Mouse (Mus musculus) hindbrain, embryonic 16.5 days (tissue): ENCODE measurements at regions not wholly inside any gene's neighbourhood (a gene's known extent, or its start where the extent isn't known, plus 50 kb on each side); places are given as distances from the start of the nearest gene placed in this dataset.

Experiments
- ATAC-seq: fragments of 200-750 bp; cut with Nextera tagmentation; 2 replicates; pipeline ENCODE4 v1.8.0; 2017; ENCODE audit warnings: moderate TSS enrichment, moderate library complexity
- H3K27ac ChIP-seq: fragments of 300-500 bp; sonication (generic); 2 replicates; pipeline ENCODE4 v1.5.1; 2014; ENCODE audit warnings: low read depth, mild to moderate bottlenecking, control low read depth, low read length, moderate library complexity
- H3K27me3 ChIP-seq: fragments of 300-500 bp; sonication (generic); replicated peaks from 2 replicates; pipeline ENCODE4 v1.6.1; 2014; ENCODE audit warnings: low read length; ENCODE audit not compliant: control insufficient read depth, insufficient read depth
- H3K36me3 ChIP-seq: fragments of 300-500 bp; sonication (generic); 2 replicates; pipeline ENCODE4 v1.6.1; 2014; ENCODE audit warnings: mild to moderate bottlenecking, low read length, moderate library complexity, mixed read lengths; ENCODE audit not compliant: control insufficient read depth, insufficient read depth
- H3K4me1 ChIP-seq: fragments of 300-500 bp; sonication (generic); 2 replicates; pipeline ENCODE4 v1.6.1; 2014; ENCODE audit warnings: low read depth, low read length; ENCODE audit not compliant: control insufficient read depth, insufficient read depth
- H3K4me2 ChIP-seq: fragments of 300-500 bp; sonication (generic); 2 replicates; pipeline ENCODE4 v1.6.1; 2014; ENCODE audit warnings: mild to moderate bottlenecking, low read length, control low read depth, moderate library complexity
- H3K4me3 ChIP-seq: fragments of 300-500 bp; sonication (generic); 2 replicates; pipeline ENCODE4 v1.5.1; 2014; ENCODE audit warnings: mild to moderate bottlenecking, low read length, control low read depth, moderate library complexity
- H3K9ac ChIP-seq: fragments of 300-500 bp; sonication (generic); 2 replicates; pipeline ENCODE4 v1.6.1; 2014; ENCODE audit warnings: low read depth, mild to moderate bottlenecking, control low read depth, low read length, moderate library complexity
- H3K9me3 ChIP-seq: fragments of 300-500 bp; sonication (generic); 2 replicates; pipeline ENCODE4 v1.6.1; 2014; ENCODE audit warnings: mild to moderate bottlenecking, low read length, moderate library complexity; ENCODE audit not compliant: control insufficient read depth
- WGBS: fragments of 180-500 bp; shearing (Covaris S2); extraction: QIAGEN DNeasy Blood & Tissue Kit; methylation state at CpG from one replicate; pipeline ENCODE4 v1.1.7; 2014; 5-methylcytosine and 5-hydroxymethylcytosine counted together

DNA sequence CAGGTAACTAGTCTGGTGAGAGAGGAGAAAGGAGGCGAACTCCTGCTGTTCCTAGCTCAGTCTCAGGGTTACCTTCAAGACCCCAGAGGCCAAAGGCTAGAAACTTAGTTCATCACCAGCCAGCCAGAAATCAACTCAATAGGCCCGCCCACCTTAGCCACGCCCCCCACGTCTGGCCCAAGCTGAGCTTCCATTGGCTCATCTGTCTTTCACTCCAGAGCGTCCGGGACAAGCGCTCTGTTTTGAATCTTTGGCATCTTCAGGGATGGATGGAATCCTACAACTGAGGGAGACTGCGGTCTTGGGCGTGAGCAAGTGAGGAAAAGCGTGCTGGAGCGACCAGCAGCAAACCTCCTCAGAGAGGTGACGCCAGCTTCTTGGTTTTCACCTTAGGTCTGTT is 418.8 kb upstream of the Pmfbp1 start:
- H3K4me3 ChIP-seq = peak overlapping the region; percentile 22
- H3K4me2 ChIP-seq = peak overlapping the region; percentile 49
- no peak for ATAC-seq
- no peak overlapping the region for H3K9ac ChIP-seq
- H3K4me1 ChIP-seq = no peaks in the 10 kb centered on the region
- WGBS = 19% methylated on average over 12 of the region's 12 CpGs
- no peaks in the 10 kb centered on the region for H3K36me3 ChIP-seq
- no peak overlapping the region for H3K27ac ChIP-seq
- no peaks in the 10 kb centered on the region for H3K27me3 ChIP-seq
- peaks cover 3% of the 10 kb centered on the region; the same call in 1 of the 2 replicates for H3K9me3 ChIP-seq

DNA sequence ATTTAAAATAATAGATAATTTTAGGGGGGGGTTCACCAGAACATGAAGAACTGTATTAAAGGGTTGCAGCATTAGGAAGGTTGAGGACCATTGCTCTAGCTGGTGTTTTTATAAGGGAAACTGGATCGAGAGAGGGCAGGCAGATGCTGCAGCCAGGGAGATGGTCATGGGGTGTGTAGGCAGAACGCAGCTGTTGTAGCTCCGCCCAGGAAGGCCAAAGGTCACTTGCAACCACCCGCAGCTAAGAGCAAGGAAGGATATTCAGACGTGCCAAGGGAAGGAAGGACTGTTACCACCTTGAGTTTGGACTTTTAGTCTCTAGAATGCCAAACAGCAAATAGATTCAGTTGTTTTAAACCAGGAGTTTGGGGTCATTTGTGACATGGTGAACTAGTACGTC is 414.6 kb upstream of the Pmfbp1 start:
- H3K27ac ChIP-seq = no peak overlapping the region
- no peak overlapping the region for H3K9ac ChIP-seq
- no peak overlapping the region for H3K4me2 ChIP-seq
- ATAC-seq = no peak
- H3K4me1 ChIP-seq = no peaks in the 10 kb centered on the region
- no peaks in the 10 kb centered on the region for H3K36me3 ChIP-seq
- H3K9me3 ChIP-seq = peaks cover 3% of the 10 kb centered on the region; the same call in 1 of the 2 replicates
- no peak overlapping the region for H3K4me3 ChIP-seq
- H3K27me3 ChIP-seq = no peaks in the 10 kb centered on the region
- WGBS = 57% methylated on average over 6 of the region's 6 CpGs

DNA sequence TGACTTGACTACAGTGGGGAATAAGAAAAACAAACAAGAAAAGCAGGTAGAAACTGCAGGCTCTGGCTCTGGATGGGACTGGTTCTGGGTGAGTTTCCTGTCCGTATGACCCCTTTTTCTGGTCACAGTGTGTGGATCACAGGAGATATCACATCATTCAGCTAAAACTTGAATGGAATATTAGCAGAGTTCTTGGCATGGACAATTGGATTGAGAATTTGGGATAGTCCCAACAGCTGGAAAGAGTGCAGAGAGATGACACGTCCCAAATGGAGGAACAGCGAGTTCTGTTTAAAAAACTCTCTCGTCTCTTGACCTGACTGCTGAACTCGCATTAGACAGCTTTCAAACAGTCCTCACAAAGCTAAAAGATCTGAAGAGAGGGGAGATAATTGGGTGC is 412.5 kb upstream of the Pmfbp1 start:
- H3K27ac ChIP-seq = no peak overlapping the region
- no peaks in the 10 kb centered on the region for H3K36me3 ChIP-seq
- H3K4me1 ChIP-seq = no peaks in the 10 kb centered on the region
- H3K9ac ChIP-seq = no peak overlapping the region
- H3K9me3 ChIP-seq = peaks cover 3% of the 10 kb centered on the region; the same call in 1 of the 2 replicates
- no peak overlapping the region for H3K4me2 ChIP-seq
- H3K4me3 ChIP-seq = no peak overlapping the region
- no peaks in the 10 kb centered on the region for H3K27me3 ChIP-seq
- 84% methylated on average over 5 of the region's 5 CpGs for WGBS
- ATAC-seq = no peak

DNA sequence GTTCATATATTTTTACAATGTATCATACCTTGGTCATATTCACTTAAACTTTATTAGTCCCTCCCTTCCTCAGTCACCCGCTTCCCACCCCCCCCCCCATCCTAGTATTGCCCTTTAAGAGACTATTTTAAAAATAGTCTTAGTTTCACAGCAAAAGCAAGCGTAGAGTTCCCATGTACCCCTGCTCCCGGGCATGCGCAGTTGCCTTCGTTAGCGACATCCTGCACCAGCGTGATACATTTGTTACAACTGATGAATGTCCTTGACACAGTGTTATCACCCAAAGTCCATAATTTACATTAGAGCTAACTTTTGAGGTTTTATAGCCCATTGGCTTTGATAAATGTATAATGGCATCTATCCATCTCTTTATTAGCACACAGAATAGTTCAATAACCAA is 408.7 kb upstream of the Pmfbp1 start:
- H3K4me1 ChIP-seq = no peaks in the 10 kb centered on the region
- no peak overlapping the region for H3K27ac ChIP-seq
- H3K9me3 ChIP-seq = no peaks in the 10 kb centered on the region
- no peak overlapping the region for H3K4me2 ChIP-seq
- WGBS = 92% methylated on average over 7 of the region's 7 CpGs
- no peaks in the 10 kb centered on the region for H3K27me3 ChIP-seq
- no peaks in the 10 kb centered on the region for H3K36me3 ChIP-seq
- no peak overlapping the region for H3K9ac ChIP-seq
- no peak for ATAC-seq
- no peak overlapping the region for H3K4me3 ChIP-seq

DNA sequence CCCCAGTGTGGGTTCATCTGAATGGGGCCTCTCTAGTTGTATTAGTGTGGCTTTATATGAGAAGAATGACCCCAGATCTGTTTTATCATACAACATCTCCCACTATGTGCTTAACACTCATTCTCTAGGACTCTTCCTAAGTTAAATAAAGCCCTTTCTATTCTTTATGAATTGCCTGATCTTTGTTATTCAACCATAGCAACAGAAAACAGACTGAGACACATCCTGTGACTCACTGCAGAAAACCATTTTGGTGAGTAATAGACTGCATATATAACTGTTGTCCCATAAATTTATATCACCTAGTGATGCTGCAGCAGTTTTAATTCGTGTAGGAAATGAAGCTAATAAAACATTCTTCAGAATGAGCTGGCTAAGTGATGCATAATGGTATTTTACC is 406.0 kb upstream of the Pmfbp1 start:
- 41% methylated on average over 1 of the region's 1 CpGs for WGBS
- no peak overlapping the region for H3K9ac ChIP-seq
- H3K4me2 ChIP-seq = no peak overlapping the region
- H3K4me3 ChIP-seq = no peak overlapping the region
- H3K4me1 ChIP-seq = no peaks in the 10 kb centered on the region
- no peaks in the 10 kb centered on the region for H3K27me3 ChIP-seq
- H3K36me3 ChIP-seq = no peaks in the 10 kb centered on the region
- no peak overlapping the region for H3K27ac ChIP-seq
- no peaks in the 10 kb centered on the region for H3K9me3 ChIP-seq
- no peak for ATAC-seq

DNA sequence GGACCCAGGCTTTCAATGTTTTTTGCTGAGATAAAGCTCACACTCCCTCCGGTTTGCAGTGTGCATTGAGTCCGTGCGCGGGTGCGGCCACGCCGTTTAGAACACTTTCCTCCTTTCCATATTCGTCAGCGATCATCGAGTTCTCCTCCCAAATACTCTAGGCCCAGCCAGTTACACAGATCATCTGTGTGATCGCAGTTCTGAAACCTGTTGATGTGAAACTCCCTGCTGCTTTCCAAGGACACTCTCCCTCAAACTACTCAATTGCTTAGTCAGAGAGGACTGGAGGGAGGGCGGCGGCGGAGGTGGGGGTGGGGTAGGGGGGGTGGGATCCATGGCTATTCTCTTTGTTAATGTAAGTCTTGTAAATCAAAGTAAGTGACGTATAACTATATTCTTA is 394.2 kb upstream of the Pmfbp1 start:
- Histone ChIP-seq H3K4me2 (no peak overlapping the region), H3K9me3 (no peaks in the 10 kb centered on the region), H3K36me3 (no peaks in the 10 kb centered on the region), H3K27ac (no peak overlapping the region), H3K4me3 (no peak overlapping the region), H3K4me1 (no peaks in the 10 kb centered on the region), H3K27me3 (no peaks in the 10 kb centered on the region), H3K9ac (no peak overlapping the region)
- 91% methylated on average over 15 of the region's 15 CpGs for WGBS
- ATAC-seq = no peak

DNA sequence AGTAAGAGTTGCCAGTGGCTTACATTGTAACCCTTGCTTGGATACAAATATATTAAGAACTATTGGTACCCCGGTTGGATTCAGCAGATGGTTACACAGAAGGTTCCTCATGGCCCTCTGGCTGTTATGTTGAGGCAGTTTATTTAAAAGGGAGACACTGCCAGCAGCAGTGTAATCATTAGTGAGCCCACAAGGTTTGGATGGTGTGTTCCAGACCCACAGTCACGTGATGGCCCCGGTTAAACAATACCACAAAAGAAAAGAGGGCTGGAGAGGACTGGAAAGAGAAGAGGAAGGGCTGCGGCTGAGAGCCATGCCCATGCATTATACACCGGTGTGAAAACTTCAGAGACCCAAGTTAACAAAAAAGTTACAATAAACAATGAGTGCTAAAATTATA is 392.4 kb upstream of the Pmfbp1 start:
- Histone ChIP-seq H3K36me3 (no peaks in the 10 kb centered on the region), H3K4me2 (no peak overlapping the region), H3K27me3 (no peaks in the 10 kb centered on the region), H3K9ac (no peak overlapping the region), H3K4me1 (no peaks in the 10 kb centered on the region), H3K9me3 (no peaks in the 10 kb centered on the region), H3K27ac (no peak overlapping the region), H3K4me3 (no peak overlapping the region)
- no peak for ATAC-seq
- WGBS = 74% methylated on average over 5 of the region's 5 CpGs

DNA sequence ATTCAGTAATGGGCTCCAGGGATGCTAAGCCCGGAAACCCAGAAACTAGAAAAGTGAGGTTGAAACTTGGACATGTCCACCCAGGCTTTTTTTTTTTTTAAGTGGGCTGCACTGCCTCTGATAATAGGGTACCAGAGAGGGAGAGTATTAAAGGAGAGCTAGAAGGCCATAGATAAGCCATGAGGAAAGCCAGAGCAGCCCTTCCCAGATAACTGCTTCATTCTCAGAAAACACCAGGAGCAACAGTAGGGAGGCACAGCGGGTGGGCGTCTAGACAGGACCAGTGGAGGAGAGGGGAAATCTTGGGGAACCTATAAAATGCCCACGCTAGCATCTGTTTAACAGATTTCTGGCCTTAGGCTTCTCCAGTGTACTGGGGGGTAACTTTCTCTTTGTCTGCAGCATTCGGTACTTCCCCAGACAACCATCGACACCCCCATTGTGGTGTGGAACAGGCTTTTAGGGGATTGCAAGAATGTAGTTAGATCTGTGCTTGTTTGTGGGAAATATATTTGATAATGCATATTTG is 389.0 kb upstream of the Pmfbp1 start:
- H3K36me3 ChIP-seq = no peaks in the 10 kb centered on the region
- H3K4me1 ChIP-seq = no peaks in the 10 kb centered on the region
- H3K9ac ChIP-seq = no peak overlapping the region
- no peaks in the 10 kb centered on the region for H3K9me3 ChIP-seq
- no peaks in the 10 kb centered on the region for H3K27me3 ChIP-seq
- H3K4me3 ChIP-seq = no peak overlapping the region
- H3K27ac ChIP-seq = no peak overlapping the region
- no peak overlapping the region for H3K4me2 ChIP-seq
- whole genome bisulfite sequencing = 76% methylated on average over 6 of the region's 6 CpGs
- ATAC-seq = no peak

DNA sequence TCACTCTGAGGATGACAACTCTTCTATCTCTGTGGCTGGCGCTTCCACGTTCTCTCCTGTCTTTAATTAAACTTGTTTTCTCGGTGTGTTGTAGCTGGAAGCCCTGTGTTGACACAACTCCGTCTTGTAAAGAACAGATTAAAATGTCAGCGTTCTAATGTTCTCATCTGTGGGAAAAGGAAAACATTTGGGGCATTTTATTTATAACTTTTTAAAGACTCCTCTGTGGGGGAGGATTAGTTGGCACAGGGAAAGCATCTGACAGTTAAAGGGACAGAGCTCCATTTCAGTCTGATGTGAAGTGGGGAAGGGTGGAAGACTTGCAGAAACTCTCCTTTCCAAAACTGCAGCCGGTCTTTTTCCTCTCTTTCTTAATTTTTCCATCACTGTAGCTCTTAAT is 388.1 kb upstream of the Pmfbp1 start:
- Histone ChIP-seq H3K27me3 (no peaks in the 10 kb centered on the region), H3K9ac (no peak overlapping the region), H3K4me3 (no peak overlapping the region), H3K4me1 (no peaks in the 10 kb centered on the region), H3K36me3 (no peaks in the 10 kb centered on the region), H3K9me3 (no peaks in the 10 kb centered on the region), H3K27ac (no peak overlapping the region), H3K4me2 (no peak overlapping the region)
- no peak for ATAC-seq
- WGBS = 44% methylated on average over 6 of the region's 6 CpGs

DNA sequence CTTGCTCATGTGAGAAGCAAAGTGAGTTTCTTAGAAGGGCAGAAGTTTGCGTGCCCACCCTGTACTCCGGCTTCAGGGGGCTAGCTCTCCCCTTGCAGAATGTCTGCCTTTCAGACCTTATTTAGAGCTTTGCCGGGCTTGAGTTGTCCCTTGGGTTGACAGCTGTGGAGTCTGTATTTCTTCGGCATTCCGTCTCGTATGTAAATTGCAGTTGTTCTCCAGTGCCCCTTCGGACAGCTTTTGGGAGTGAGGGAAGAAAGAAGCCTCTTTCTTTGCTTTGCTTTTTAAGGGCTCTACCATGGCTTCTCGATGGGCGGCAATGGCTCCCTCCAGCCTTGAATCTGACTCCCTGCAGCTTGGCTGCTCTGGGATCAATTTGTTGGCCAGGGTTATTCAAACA is 386.9 kb upstream of the Pmfbp1 start:
- no peak for ATAC-seq
- no peak overlapping the region for H3K27ac ChIP-seq
- no peaks in the 10 kb centered on the region for H3K36me3 ChIP-seq
- H3K4me1 ChIP-seq = no peaks in the 10 kb centered on the region
- peak overlapping the region; percentile 11; the same call in 1 of the 2 replicates for H3K4me2 ChIP-seq
- H3K27me3 ChIP-seq = no peaks in the 10 kb centered on the region
- H3K9ac ChIP-seq = no peak overlapping the region
- 34% methylated on average over 9 of the region's 9 CpGs for WGBS
- no peaks in the 10 kb centered on the region for H3K9me3 ChIP-seq
- H3K4me3 ChIP-seq = no peak overlapping the region
